ENCODE assay signal across 8 mouse cellular contexts in the genomic region with DNA sequence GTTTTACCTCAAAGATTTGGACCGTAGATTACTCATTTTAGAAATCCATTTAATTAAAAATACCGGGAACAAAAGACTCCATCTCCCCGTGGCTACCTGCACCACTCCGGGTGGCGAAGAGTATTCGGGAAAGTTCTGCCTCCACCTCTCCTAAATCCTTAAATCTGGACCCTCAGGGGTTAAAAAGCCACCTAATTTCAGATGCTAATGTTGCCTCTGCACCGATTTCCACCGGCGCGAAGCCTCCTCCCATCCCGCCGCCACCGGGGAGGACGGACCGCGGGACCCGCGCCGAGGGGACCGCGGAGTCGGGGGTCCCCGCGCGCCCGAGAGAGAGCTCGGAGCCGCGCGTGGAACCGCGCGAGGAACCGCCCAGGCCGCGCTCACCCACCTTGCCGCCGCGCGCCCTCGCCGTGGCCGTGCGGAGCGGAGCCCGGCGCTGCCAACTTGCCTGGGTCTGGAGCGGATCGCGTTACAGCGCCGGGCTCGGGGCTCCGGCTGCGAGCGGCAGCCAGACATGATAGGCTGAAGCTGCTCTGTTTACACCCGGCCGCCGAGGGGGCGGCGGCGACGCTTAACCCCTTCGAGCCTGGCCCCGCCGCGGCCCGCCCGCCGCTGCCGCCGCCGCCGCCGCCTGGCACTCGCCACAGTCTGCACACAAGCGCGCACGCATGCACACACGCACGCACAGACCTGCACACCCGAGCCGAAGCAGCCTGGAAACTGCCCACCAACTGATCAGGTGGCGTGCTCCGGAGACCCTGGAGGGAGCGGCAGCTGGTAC.
DNase-seq lines count a peak whose midpoint lies in the region; ATAC-seq and TF ChIP-seq lines count a peak whose summit lies in the region.

No protein-coding gene starts in this region.

- intact Hi-C loops in gastrocnemius, adult 2 months (cut with DNase I): loop anchor here (2.0 to 5.0 kb wide), 3 partner anchors 134 to 287 kb away; a partner anchor contains a TSS
- intact Hi-C loops in left cerebral cortex, adult 2 months (cut with DNase I): loop anchor here (5.0 to 10.0 kb wide), 5 partner anchors 43 to 1150 kb away; a partner anchor contains a TSS

- peak overlapping the region; percentile 61 for H3K9ac ChIP-seq in hindbrain, embryonic 15.5 days

- H3K27ac ChIP-seq in gastrocnemius, adult 2 months: peak overlapping the region; percentile 90
- peak overlapping the region; percentile 90 for H3K27ac ChIP-seq in hindbrain, embryonic 15.5 days (replicated peaks)
- peak overlapping the region; percentile 78 for H3K27ac ChIP-seq in left cerebral cortex, adult 2 months
- peak overlapping the region; percentile 98 for H3K27ac ChIP-seq in midbrain, embryonic 10.5 days (replicated peaks)

- H3K27me3 ChIP-seq in hindbrain, embryonic 15.5 days: no peaks in the 10 kb centered on the region
- no peaks in the 10 kb centered on the region for H3K27me3 ChIP-seq in midbrain, embryonic 10.5 days (ENCODE audit: low read depth, poor library complexity, severe bottlenecking)

- 0 out of 2 replicates have a peak, but pooled peaks cover 13% of the 10 kb centered on the region for H3K4me1 ChIP-seq in hindbrain, embryonic 15.5 days (replicated peaks)
- H3K4me1 ChIP-seq in midbrain, embryonic 10.5 days: peaks cover 48% of the 10 kb centered on the region

- peak overlapping the region; percentile 81 for H3K4me3 ChIP-seq in gastrocnemius, adult 2 months
- peak overlapping the region; percentile 63 for H3K4me3 ChIP-seq in hindbrain, embryonic 15.5 days
- H3K4me3 ChIP-seq in left cerebral cortex, adult 2 months: peak overlapping the region; percentile 75
- H3K4me3 ChIP-seq in midbrain, embryonic 10.5 days: peak overlapping the region; percentile 83

- no peaks in the 10 kb centered on the region for H3K36me3 ChIP-seq in hindbrain, embryonic 15.5 days
- H3K36me3 ChIP-seq in midbrain, embryonic 10.5 days: no peaks in the 10 kb centered on the region

- H3K9me3 ChIP-seq in hindbrain, embryonic 15.5 days: no peaks in the 10 kb centered on the region
- H3K9me3 ChIP-seq in midbrain, embryonic 10.5 days (replicated peaks): no peaks in the 10 kb centered on the region

- DNase-seq in adrenal gland, adult (ENCODE audit: inconsistent age in 2 of 2, low spot score in 1 of 2): peak; percentile 64 to 80
- peak; percentile 48 to 72 for DNase-seq in cerebellum, postnatal 4 days (ENCODE audit: low spot score in 2 of 2)
- DNase-seq in gastrocnemius, adult 2 months: peak; percentile 93
- peak; percentile 74 to 75 for DNase-seq in left cerebral cortex, adult 2 months (ENCODE audit: extremely low spot score in 1 of 2, low spot score in 2 of 2)
- DNase-seq in midbrain, embryonic 10.5 days (ENCODE audit: low spot score): peak; percentile 90
- peak; percentile 77 for DNase-seq in skeletal muscle tissue, adult 2 months (ENCODE audit: low read depth, low spot score)

- peak; percentile 95 for ATAC-seq in hindbrain, embryonic 15.5 days (ENCODE audit: low FRiP score, low read depth)
- ATAC-seq in inflammation-experienced regulatory T-cells, adult 6 months: no peak

- no peak for TF ChIP-seq CTCF in gastrocnemius, adult 2 months (IDR thresholded peaks at IDR 0.05)
- TF ChIP-seq CTCF in left cerebral cortex, adult 2 months (IDR thresholded peaks at IDR 0.05): no peak

- peak overlapping the region; percentile 92 for H3K4me2 ChIP-seq in hindbrain, embryonic 15.5 days

- under 1% methylated on average over 63 of the region's 86 CpGs for WGBS in hindbrain, embryonic 15.5 days
- WGBS in midbrain, embryonic 10.5 days: under 1% methylated on average over 85 of the region's 86 CpGs
